Mouse (Mus musculus): Measurements from ENCODE around the gene Poll.

The Poll gene

GRCm38 (mm10) chr19:45560153-45560890 lies at the start of gene Poll, which contains the start of gene Gm17018:
Poll (minus strand) TSS chr19:45560531.
Gm17018 (plus strand) TSS chr19:45560615.
- peak; percentile 92 to 93 for DNase-seq (ENCODE audit: low spot score in 2 of 2)

- DNase-seq (ENCODE audit: low spot score in 2 of 2): no peak
Measured at GRCm38 (mm10) chr19:45608648-45609339, 48.5 kb upstream of the Poll start.

- no peak for DNase-seq (ENCODE audit: low spot score in 2 of 2)
Measured at GRCm38 (mm10) chr19:45607479-45607878, 47.1 kb upstream of the Poll start.

DNA sequence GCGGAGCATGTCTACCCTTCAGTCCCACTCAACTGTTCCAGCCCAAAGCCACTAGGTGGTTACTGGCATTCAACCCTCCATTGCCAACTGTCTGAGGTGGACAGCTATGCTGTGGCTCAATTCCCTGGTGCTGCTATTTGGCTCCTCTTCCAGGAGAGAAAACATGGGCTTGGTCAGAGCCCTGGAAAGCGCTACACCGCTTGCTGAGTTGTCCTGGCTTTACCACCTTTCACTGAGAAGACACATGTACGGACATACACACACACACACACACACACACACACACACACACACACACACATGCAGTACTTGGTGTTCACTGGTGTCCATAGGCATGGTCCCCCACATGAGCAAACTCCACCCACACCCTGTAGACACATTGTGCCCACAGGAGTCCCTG lies 46.4 kb upstream of the Poll start:
- no peak for DNase-seq (ENCODE audit: low spot score in 2 of 2)

DNA sequence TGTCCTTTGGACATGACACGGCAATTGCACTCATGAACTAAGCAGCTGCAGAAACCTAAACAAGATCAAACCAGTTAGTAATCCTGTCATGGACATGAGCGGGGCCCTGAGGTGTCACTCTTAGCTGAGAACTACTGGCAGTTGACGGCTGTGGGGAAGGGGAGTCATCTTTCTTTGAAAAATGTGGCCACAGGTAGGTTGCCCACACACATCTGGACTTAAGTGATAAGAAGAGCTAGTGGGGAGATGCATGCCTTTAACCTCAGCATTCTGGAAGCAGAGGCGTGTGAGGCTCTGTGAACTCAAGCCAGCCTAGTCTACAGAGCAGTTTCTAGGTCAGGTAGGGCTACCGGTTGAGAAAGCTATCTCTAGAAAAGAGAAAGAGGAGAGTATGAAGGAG lies 42.3 kb upstream of the Poll start:
- no peak for DNase-seq (ENCODE audit: low spot score in 2 of 2)

DNA sequence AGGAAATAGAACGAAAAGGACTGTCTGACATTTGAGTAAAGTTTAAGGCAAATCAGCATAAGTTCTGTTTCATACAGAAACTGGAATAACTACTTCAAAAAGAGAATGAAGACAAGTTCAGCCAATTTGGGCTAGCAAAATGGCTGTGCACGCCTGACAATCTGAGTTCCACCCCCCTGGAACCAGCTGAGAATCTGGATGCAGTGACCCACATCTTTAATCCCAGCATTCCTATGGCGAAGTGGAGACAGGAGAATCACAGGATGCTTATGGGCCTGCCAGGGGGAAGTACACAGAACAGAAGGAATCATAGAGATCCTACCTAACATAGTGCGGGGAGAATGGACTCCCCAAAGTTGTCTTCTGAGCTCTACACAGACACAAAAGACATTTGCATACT lies 36.8 kb upstream of the Poll start:
- no peak for DNase-seq (ENCODE audit: low spot score in 2 of 2)

DNA sequence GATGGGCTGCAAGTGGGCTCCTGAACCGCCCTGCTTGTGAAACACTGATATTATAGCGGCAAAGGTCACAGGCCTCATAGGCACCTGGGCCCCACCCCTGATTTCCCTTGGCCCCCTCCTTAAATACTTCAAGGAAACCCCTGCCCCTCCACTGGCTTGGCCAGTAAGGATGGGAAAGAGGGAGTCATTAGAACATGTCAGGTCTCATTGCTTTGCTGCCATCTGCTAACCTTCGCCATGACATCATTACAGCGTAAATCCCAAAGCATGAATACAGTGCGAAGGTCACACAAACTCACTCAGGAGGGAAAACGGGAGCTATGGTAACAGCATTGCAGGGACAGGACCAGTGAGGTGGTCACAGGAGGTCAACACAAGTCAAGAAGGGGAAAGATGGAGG lies 36.1 kb upstream of the Poll start:
- no peak for DNase-seq (ENCODE audit: low spot score in 2 of 2)

DNA sequence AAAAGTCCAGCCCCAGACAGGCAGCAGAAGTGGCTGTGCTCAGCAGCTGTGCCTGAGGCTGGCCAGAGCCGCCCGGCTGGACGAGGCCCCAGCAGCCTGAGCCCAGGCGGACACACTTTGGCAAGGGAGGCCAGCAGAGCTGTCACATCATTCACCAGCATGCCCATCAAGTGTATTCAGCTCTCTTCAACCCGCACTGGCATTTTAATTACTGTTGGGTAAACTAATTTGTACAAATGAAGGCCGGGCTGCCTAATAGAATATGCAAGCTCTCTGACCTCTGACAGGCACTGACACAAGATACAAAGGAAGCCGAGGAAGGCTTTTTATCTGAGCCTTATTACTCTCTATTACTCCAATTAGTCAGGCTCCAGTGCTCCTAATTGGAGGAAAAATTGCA lies 35.7 kb upstream of the Poll start:
- DNase-seq (ENCODE audit: low spot score in 2 of 2): peak in 1 of 2 experiments; percentile 63

GRCm38 (mm10) chr19:45595481-45595880 lies 35.1 kb upstream of the Poll start:
- no peak for DNase-seq (ENCODE audit: low spot score in 2 of 2)

DNA sequence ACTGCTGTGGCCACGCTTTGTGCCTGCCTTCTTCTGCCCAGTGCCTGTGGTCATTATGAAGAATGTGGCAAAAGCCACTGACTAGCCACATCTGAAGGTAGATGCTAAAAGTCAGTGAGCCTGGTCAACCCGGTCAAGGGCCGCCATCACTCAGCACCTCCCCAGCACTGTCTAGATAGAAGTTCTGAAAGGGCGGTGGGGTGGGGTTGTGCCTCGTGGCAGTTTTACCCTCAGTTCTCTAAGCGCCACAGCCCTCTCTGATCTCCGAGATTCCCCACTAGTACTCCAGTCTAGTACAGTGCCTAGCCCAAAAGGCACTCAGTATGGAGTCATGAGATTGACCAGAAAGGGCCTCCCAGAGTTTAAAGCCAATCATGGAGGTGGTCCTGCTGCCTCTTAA lies 33.7 kb upstream of the Poll start:
- no peak for DNase-seq (ENCODE audit: low spot score in 2 of 2)

GRCm38 (mm10) chr19:45592916-45593315 lies 32.6 kb upstream of the Poll start:
- DNase-seq (ENCODE audit: low spot score in 2 of 2): no peak

DNA sequence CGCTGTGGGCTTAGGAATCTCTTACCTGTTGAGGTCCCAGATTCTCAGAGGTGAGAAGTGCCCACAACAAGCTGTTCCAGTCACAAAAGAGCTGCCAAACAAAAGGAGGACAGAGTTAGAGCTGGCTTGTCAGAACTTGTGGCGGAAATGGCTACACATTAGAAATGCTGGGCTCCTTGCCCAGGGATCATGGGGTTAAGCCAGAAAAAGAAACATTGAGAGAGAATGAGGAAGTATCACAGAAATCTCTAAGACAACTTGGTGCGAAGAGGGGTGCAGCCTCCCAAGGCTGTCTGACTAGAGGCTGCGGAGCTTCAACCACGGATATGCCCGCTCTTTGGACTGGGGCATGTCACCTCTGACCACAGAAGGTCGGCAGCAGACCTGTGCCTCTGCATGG lies 31.4 kb upstream of the Poll start:
- peak; percentile 59 for DNase-seq (ENCODE audit: low spot score in 2 of 2)

DNA sequence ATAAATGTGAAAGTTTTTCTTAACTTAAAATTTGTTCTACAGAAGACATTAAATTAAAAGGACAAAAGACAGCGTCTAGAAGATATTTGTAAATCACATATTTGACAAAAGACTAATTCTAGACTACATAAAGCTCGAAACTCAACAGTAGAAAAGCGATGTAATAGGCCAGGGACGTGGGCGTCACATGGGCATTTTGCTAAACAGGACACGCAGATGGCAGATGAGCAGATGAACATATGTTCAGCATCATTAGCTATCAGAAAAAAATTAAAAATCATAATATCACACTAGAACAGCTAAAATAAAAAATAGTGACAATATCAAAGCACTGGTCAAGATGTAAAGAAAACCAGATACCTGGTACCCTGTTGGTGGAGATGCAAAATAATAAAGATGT lies 29.4 kb upstream of the Poll start:
- no peak for DNase-seq (ENCODE audit: low spot score in 2 of 2)

GRCm38 (mm10) chr19:45587509-45588292 lies 27.4 kb upstream of the Poll start:
- DNase-seq (ENCODE audit: low spot score in 2 of 2): no peak

- DNase-seq (ENCODE audit: low spot score in 2 of 2): no peak
Measured at GRCm38 (mm10) chr19:45586850-45587249, 26.5 kb upstream of the Poll start.

DNA sequence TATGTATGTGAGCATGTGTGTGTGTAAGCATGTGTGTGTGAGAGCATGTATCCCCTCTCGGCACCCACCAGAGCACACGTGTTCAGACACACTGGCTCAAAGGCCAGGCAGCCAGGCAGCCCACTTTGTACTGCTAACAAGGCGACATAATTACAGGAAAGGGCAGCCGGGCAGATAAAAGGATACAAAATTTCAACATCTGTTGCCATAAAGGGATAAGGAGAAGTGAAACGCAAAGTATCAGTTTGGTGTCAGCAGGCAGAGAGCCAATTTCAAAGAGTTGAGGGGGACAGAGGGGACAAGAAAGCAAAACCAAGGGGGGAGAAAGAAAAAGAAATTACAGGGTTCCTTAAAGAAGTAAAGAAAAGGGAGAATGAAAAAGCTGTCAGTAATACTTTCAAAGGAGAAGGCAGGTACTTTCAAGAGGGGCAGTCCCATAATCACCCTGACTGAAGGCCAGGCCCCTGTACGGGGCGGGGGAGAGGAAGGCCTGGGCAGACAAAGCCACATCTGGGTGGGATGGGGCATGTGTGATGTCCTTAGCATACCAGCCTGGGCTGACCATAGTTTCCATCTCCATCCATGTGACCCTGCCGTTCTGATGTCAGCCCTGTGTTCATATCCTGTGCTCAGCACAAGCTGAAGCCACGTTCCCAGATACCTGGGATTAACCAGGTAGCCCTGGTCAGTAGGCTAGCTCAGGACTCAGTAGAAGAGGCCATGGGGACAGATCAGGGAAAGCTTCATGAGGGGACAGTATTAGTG lies 24.7 kb upstream of the Poll start:
- no peak for DNase-seq (ENCODE audit: low spot score in 2 of 2)

GRCm38 (mm10) chr19:45583136-45583535 lies 22.8 kb upstream of the Poll start:
- no peak for DNase-seq (ENCODE audit: low spot score in 2 of 2)

GRCm38 (mm10) chr19:45582161-45582560 lies 21.8 kb upstream of the Poll start:
- DNase-seq (ENCODE audit: low spot score in 2 of 2): no peak

- DNase-seq (ENCODE audit: low spot score in 2 of 2): peak in 1 of 2 experiments; percentile 69
Measured at GRCm38 (mm10) chr19:45581257-45581656, 20.9 kb upstream of the Poll start.

DNA sequence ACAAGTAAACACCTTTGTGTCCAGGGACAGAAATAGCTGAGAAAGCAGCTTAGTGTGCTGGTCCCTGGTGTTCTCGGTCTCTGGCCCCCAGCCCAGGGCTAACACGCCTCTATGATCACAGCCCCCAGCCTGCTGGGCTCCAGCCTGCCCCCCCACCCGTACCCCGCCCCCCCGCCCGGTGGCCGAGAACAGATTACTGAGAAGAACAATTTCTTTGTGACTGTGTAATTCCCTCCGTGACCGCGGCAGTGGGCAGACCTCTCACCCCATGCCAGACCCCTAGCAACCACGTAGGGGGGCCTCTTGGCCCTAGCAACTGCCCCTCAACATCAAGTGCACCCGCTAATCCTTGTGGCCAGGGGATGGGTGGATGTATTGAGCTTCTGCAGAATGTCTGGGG lies 19.9 kb upstream of the Poll start:
- DNase-seq (ENCODE audit: low spot score in 2 of 2): no peak

DNA sequence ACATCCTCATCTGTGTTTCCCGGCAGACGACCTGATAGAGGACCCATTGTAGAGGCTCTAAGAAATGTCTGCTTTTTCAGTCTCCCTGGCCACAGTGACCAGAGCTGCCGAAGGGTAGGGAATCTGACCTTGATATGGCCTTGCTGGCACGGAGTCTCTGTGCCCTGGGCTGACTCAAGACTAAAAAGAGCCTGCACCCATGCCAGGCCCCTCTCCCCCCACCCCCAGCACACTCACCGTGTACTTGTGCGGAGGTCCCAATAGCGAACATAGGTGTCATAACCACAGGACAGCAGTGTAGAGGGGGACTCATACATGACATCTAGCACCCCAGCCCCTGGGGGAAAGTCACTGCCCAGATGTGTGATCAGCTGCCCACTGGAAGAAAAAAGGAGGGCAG lies 19.1 kb upstream of the Poll start:
- DNase-seq (ENCODE audit: low spot score in 2 of 2): no peak

- DNase-seq (ENCODE audit: low spot score in 2 of 2): no peak
Measured at GRCm38 (mm10) chr19:45578976-45579375, 18.6 kb upstream of the Poll start.
